Mouse (Mus musculus) olfactory bulb, adult 2 months (tissue): ENCODE data around the gene Gm21680.
"Not testable (repeated sequence)": the region's sequence is repeated elsewhere in the genome, so short reads cannot be mapped to it uniquely, and the experiment has no call there.

Source experiments
- CTCF ChIP-seq: fragments of 200-500 bp; IDR thresholded peaks from 2 replicates; pipeline ENCODE4 v1.5.1; 2012; ENCODE audit warnings: low read depth, mild to moderate bottlenecking, low read length, moderate library complexity; ENCODE audit not compliant: insufficient read depth
- POLR2A ChIP-seq: fragments of 200-500 bp; IDR thresholded peaks from 2 replicates; pipeline ENCODE4 v1.6.1; 2012; ENCODE audit warnings: mild to moderate bottlenecking, low read depth, low read length, moderate library complexity; ENCODE audit not compliant: insufficient read depth

GRCm38 (mm10) chr5:26004698-26005097 lies 32.2 kb upstream of the Gm21680 start, which contains the start of gene Gm1979:
- not testable (repeated sequence) for TF ChIP-seq CTCF, POLR2A
